Mouse (Mus musculus): ENCODE data around the gene Slc38a7. TPM values are rescaled to one million over a fixed set of nuclear protein-coding genes. Genes with fewer than 3 reads are reported as not detected.
"Not testable (repeated sequence)": the region's sequence is repeated elsewhere in the genome, so short reads cannot be mapped to it uniquely, and the experiment has no call there.

Gene Slc38a7
- polyA plus RNA-seq, 1 experiment, result 46.9 TPM

GRCm38 (mm10) chr8:95875270-95875669 is 21.9 kb upstream of the Slc38a7 start:
- H3K27me3 ChIP-seq (ENCODE audit: control insufficient read depth, insufficient read depth, insufficient read length), result no peaks in the 10 kb centered on the region
- H3K4me2 ChIP-seq (ENCODE audit: low read depth), result no peak overlapping the region
- H3K4me3 ChIP-seq, result no peak overlapping the region
- H3K79me2 ChIP-seq (ENCODE audit: control insufficient read depth, insufficient read depth), result peaks cover 15% of the 10 kb centered on the region
- peaks cover 25% of the 10 kb centered on the region for H3K36me3 ChIP-seq (ENCODE audit: control insufficient read depth, insufficient read depth)
- no peak overlapping the region for H3ac ChIP-seq (ENCODE audit: control insufficient read depth, insufficient read length)
- TF ChIP-seq E2F4 (IDR thresholded peaks at IDR 0.05; ENCODE audit: insufficient read depth), result no peak
- TF ChIP-seq USF1 (IDR thresholded peaks at IDR 0.05; ENCODE audit: low read depth), result no peak
- TF ChIP-seq MYOG (IDR thresholded peaks at IDR 0.05; ENCODE audit: control insufficient read depth in 1 of 3, insufficient read depth in 1 of 3, insufficient read length in 2 of 3, low read depth in 2 of 3), result no peak
- TF ChIP-seq TCF12 (IDR thresholded peaks at IDR 0.05; ENCODE audit: insufficient read depth, poor library complexity, severe bottlenecking), result no peak
- no peak for TF ChIP-seq CEBPB (IDR thresholded peaks at IDR 0.05; ENCODE audit: insufficient read depth, poor library complexity, severe bottlenecking)
- TF ChIP-seq SRF (IDR thresholded peaks at IDR 0.05; ENCODE audit: control insufficient read depth, insufficient read length, low read depth), result no peak
- TF ChIP-seq REST (IDR thresholded peaks at IDR 0.05; ENCODE audit: insufficient read depth, insufficient read length), result no peak
- TF ChIP-seq POLR2AphosphoS2 (IDR thresholded peaks at IDR 0.05; ENCODE audit: insufficient read length, low read depth), result no peak
- TF ChIP-seq MYOD1 (IDR thresholded peaks at IDR 0.05; ENCODE audit: control insufficient read depth in 1 of 3, insufficient read length in 2 of 3, low read depth in 2 of 3), result no peak
- no peak for TF ChIP-seq MAX (IDR thresholded peaks at IDR 0.05; ENCODE audit: low read depth)

- no peak overlapping the region for H3K4me3 ChIP-seq
- no peaks in the 10 kb centered on the region for H3K79me2 ChIP-seq (ENCODE audit: control insufficient read depth, insufficient read depth)
- H3K4me2 ChIP-seq (ENCODE audit: low read depth), result no peak overlapping the region
- no peaks in the 10 kb centered on the region for H3K27me3 ChIP-seq (ENCODE audit: control insufficient read depth, insufficient read depth, insufficient read length)
- TF ChIP-seq SRF (IDR thresholded peaks at IDR 0.05; ENCODE audit: control insufficient read depth, insufficient read length, low read depth), result no peak
- no peak for TF ChIP-seq REST (IDR thresholded peaks at IDR 0.05; ENCODE audit: insufficient read depth, insufficient read length)
- no peak for TF ChIP-seq MAX (IDR thresholded peaks at IDR 0.05; ENCODE audit: low read depth)
- no peak for TF ChIP-seq E2F4 (IDR thresholded peaks at IDR 0.05; ENCODE audit: insufficient read depth)
- TF ChIP-seq TCF12 (IDR thresholded peaks at IDR 0.05; ENCODE audit: insufficient read depth, poor library complexity, severe bottlenecking), result no peak
- TF ChIP-seq POLR2AphosphoS2 (IDR thresholded peaks at IDR 0.05; ENCODE audit: insufficient read length, low read depth), result no peak
- no peak for TF ChIP-seq TCF3 (IDR thresholded peaks at IDR 0.05; ENCODE audit: insufficient read length, low read depth)
- no peak for TF ChIP-seq CEBPB (IDR thresholded peaks at IDR 0.05; ENCODE audit: insufficient read depth, poor library complexity, severe bottlenecking)
- no peak for TF ChIP-seq MYOD1 (IDR thresholded peaks at IDR 0.05; ENCODE audit: control insufficient read depth in 1 of 3, insufficient read length in 2 of 3, low read depth in 2 of 3)
- TF ChIP-seq MYOG (IDR thresholded peaks at IDR 0.05; ENCODE audit: control insufficient read depth in 1 of 3, insufficient read depth in 1 of 3, insufficient read length in 2 of 3, low read depth in 2 of 3), result no peak
- TF ChIP-seq POLR2A (IDR thresholded peaks at IDR 0.05; ENCODE audit: insufficient read length, low read depth), result no peak
- no peak for TF ChIP-seq USF1 (IDR thresholded peaks at IDR 0.05; ENCODE audit: low read depth)
- H3ac ChIP-seq (ENCODE audit: control insufficient read depth, insufficient read length), result no peak overlapping the region
- peaks cover 38% of the 10 kb centered on the region for H3K36me3 ChIP-seq (ENCODE audit: control insufficient read depth, insufficient read depth)
These were observed 18.4 kb upstream of the Slc38a7 start for GRCm38 (mm10) chr8:95871690-95872089.

GRCm38 (mm10) chr8:95864851-95865250 is 11.5 kb upstream of the Slc38a7 start:
- H3K79me2 ChIP-seq (ENCODE audit: control insufficient read depth, insufficient read depth); H3ac ChIP-seq (ENCODE audit: control insufficient read depth, insufficient read length); H3K27me3 ChIP-seq (ENCODE audit: control insufficient read depth, insufficient read depth, insufficient read length); H3K4me2 ChIP-seq (ENCODE audit: low read depth); H3K4me3 ChIP-seq: not testable (repeated sequence)
- H3K36me3 ChIP-seq (ENCODE audit: control insufficient read depth, insufficient read depth), result peaks cover 21% of the 10 kb centered on the region

DNA sequence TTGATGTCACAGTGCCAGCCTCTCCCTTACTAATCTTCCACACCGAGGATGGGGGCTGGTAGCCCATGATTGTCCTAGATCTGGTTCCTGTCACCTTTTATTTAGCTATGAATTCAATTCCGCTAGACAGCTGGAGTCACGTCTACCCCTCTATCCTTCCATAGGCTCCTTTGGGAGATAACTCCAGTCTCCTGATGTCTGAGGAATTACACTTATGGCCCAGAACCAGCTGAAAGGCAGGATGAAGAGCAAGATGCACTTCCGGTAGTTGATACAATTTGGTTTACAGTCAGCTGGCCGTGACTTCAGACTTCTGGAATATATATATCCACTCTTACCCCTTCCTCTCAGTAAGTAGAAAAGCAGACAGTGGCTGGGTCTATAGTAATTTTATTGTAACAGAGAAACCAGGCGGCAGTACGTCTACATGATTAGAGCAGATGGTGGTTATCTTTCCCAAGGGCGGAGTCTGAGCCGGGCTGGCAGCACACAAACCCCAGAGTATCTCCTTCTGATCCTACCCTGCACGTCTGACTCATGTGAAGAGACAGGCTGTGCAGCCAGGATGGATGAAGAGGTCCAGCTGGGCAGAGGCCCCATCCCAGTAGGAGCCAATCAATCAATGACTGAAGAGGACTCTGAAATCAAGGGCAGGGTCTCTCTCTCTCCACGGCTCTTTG is 10.6 kb upstream of the Slc38a7 start:
- H3K79me2 ChIP-seq (ENCODE audit: control insufficient read depth, insufficient read depth); H3K4me2 ChIP-seq (ENCODE audit: low read depth); H3K27me3 ChIP-seq (ENCODE audit: control insufficient read depth, insufficient read depth, insufficient read length); H3K4me3 ChIP-seq; H3ac ChIP-seq (ENCODE audit: control insufficient read depth, insufficient read length): not testable (repeated sequence)
- H3K36me3 ChIP-seq (ENCODE audit: control insufficient read depth, insufficient read depth), result peaks cover 21% of the 10 kb centered on the region

GRCm38 (mm10) chr8:95854174-95854573 is 835 bp upstream of the Slc38a7 start:
- Histone ChIP-seq H3K27me3 (ENCODE audit: control insufficient read depth, insufficient read depth, insufficient read length) (no peaks in the 10 kb centered on the region), H3K4me2 (ENCODE audit: low read depth) (no peak overlapping the region), H3K4me3 (no peak overlapping the region), H3K36me3 (ENCODE audit: control insufficient read depth, insufficient read depth) (no peaks in the 10 kb centered on the region), H3ac (ENCODE audit: control insufficient read depth, insufficient read length) (no peak overlapping the region), H3K79me2 (ENCODE audit: control insufficient read depth, insufficient read depth) (peaks cover 21% of the 10 kb centered on the region)
- TF ChIP-seq CEBPB (IDR thresholded peaks at IDR 0.05; ENCODE audit: insufficient read depth, poor library complexity, severe bottlenecking) (no peak), MAX (IDR thresholded peaks at IDR 0.05; ENCODE audit: low read depth) (no peak), POLR2AphosphoS2 (IDR thresholded peaks at IDR 0.05; ENCODE audit: insufficient read length, low read depth) (no peak), MYOG (IDR thresholded peaks at IDR 0.05; ENCODE audit: control insufficient read depth in 1 of 3, insufficient read depth in 1 of 3, insufficient read length in 2 of 3, low read depth in 2 of 3) (no peak), SRF (IDR thresholded peaks at IDR 0.05; ENCODE audit: control insufficient read depth, insufficient read length, low read depth) (no peak), E2F4 (IDR thresholded peaks at IDR 0.05; ENCODE audit: insufficient read depth) (no peak), USF1 (IDR thresholded peaks at IDR 0.05; ENCODE audit: low read depth) (no peak), TCF12 (IDR thresholded peaks at IDR 0.05; ENCODE audit: insufficient read depth, poor library complexity, severe bottlenecking) (no peak), POLR2A (IDR thresholded peaks at IDR 0.05; ENCODE audit: insufficient read length, low read depth) (no peak), TCF3 (IDR thresholded peaks at IDR 0.05; ENCODE audit: insufficient read length, low read depth) (no peak), REST (IDR thresholded peaks at IDR 0.05; ENCODE audit: insufficient read depth, insufficient read length) (no peak)

All from myocyte (in vitro differentiated cells).